Mouse (Mus musculus) spleen, adult 12 weeks (tissue): ENCODE results near the gene Rab15.
"Not testable (repeated sequence)": the region's sequence is repeated elsewhere in the genome, so short reads cannot be mapped to it uniquely, and the experiment has no call there.

Experiments used
- DNase-seq: peaks from one replicate; pipeline ENCODE4 v3.0.0; 2022; ENCODE audit warnings: low spot score

Rab15 gene

DNA sequence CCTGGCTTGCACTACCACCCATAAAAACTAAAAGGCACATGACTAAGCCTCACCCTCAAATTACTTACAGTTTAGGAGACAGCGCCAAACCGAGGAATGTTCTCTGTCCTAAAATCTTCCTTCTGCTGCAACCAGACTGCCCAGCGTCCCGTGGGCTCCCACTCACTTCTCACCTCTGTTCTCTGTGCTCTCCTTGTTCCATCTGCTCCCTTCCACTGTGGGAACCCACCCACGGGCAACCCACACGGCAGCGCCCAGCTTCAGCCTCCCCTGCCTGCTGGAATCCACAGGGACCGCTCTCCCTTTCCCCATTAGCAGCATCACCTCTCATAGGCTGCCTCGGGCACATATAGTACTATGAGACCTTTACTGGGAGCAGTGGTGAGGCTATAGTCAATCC, 3.8 kb downstream of the Rab15 start:
- no peak for DNase-seq

GRCm38 (mm10) chr12:76818120-76818519, 4.6 kb downstream of the Rab15 start:
- no peak for DNase-seq

GRCm38 (mm10) chr12:76817176-76817575, 5.5 kb downstream of the Rab15 start:
- DNase-seq = no peak

DNA sequence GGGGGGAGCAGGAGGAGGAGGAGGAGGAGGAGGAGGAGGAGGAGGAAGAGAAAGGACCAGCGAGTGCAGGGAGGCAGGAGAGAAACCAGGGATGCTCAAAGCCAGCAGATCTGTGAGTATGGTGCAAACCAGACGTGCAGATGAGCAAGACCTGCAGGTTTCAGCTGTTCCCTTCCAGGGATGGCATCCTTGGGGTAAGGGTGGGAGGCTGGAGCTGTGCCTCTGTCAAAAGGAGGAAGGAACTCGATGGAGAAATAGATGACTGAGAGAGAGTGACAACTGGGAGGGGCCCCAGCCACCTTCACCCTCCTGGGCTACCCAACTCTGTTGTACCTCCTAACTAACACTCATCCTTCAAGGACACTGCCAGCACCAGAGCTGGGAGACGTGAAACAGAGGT, 6.0 kb downstream of the Rab15 start:
- DNase-seq = no peak

- DNase-seq = no peak
Observed at GRCm38 (mm10) chr12:76814120-76814519, 8.6 kb downstream of the Rab15 start.

- DNase-seq = no peak
Observed at GRCm38 (mm10) chr12:76813543-76813942, 9.2 kb downstream of the Rab15 start.

DNA sequence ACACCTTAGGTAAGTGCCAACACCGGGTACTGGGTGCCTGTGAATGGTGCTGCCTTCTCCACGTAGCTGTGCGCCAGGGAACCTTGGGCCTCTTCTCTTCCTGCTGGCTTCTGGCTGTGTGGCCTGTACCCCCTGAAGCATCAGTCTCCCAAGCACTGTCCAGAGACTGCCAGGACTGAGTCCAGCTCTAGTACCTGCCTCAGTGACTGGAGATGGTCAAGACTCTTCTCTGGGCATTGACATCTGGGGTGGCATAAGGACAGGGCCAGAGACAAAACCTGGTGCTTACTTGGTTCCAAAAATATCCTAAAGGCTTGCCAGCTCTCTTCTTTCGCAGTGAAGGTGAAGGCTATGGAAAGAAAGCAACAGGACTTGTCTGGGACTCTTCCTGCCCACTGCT, 11.7 kb downstream of the Rab15 start:
- DNase-seq = no peak

- no peak for DNase-seq
Observed at GRCm38 (mm10) chr12:76810491-76810890, 12.2 kb downstream of the Rab15 start.

- DNase-seq = no peak
Observed at GRCm38 (mm10) chr12:76807796-76808195, 14.9 kb downstream of the Rab15 start.

- DNase-seq = no peak
Observed at GRCm38 (mm10) chr12:76805056-76805811, 17.5 kb downstream of the Rab15 start.

- DNase-seq = no peak
Observed at GRCm38 (mm10) chr12:76803700-76804252, 18.9 kb downstream of the Rab15 start.

DNA sequence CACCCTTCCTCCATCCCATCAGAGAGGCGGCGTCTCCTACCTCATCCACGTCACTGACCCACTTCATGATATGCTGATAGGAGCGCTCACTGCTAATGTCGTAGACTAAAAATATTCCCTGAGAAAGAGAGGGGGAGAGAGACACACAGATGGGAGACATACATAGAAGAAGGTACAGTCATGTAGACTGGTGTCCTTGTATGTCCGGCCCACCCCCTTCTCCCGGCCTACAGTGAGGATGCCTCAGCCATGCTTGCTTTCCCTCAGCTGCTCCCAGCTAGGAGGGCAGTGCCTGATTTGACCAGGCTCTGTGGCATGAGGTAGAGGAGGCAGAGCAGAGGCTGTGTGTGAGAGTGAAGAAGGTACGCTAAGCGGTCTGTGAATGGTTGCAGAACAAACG, 19.7 kb downstream of the Rab15 start:
- DNase-seq = no peak

- DNase-seq = no peak
Observed at GRCm38 (mm10) chr12:76798008-76798720, 24.5 kb downstream of the Rab15 start.

GRCm38 (mm10) chr12:76796938-76797539, 25.7 kb downstream of the Rab15 start:
- DNase-seq = no peak

- no peak for DNase-seq
Observed at GRCm38 (mm10) chr12:76795350-76795749, 27.4 kb downstream of the Rab15 start, which contains the start of gene Gpx2. TSS of gene Gpx2 (minus strand) at chr12:76795554.

DNA sequence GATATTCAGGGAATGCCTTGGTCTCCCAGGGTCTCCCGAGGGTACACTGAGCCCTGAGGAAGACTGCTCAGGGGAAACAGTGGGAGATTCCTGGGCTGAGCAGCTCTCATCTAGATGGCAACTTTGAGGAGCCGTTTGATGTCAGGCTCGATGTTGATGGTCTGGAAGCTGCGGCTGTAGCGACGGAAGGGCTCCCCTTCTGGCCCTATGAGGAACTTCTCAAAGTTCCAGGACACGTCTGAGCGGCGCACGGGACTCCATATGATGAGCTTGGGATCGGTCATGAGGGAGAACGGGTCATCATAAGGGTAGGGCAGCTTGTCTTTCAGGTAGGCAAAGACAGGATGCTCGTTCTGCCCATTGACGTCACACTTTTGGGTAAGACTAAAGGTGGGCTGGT, 30.2 kb downstream of the Rab15 start:
- not testable (repeated sequence) for DNase-seq

GRCm38 (mm10) chr12:76790446-76791084, 32.1 kb downstream of the Rab15 start:
- DNase-seq = no peak

- DNase-seq = no peak
Observed at GRCm38 (mm10) chr12:76784056-76784619, 38.6 kb downstream of the Rab15 start.

DNA sequence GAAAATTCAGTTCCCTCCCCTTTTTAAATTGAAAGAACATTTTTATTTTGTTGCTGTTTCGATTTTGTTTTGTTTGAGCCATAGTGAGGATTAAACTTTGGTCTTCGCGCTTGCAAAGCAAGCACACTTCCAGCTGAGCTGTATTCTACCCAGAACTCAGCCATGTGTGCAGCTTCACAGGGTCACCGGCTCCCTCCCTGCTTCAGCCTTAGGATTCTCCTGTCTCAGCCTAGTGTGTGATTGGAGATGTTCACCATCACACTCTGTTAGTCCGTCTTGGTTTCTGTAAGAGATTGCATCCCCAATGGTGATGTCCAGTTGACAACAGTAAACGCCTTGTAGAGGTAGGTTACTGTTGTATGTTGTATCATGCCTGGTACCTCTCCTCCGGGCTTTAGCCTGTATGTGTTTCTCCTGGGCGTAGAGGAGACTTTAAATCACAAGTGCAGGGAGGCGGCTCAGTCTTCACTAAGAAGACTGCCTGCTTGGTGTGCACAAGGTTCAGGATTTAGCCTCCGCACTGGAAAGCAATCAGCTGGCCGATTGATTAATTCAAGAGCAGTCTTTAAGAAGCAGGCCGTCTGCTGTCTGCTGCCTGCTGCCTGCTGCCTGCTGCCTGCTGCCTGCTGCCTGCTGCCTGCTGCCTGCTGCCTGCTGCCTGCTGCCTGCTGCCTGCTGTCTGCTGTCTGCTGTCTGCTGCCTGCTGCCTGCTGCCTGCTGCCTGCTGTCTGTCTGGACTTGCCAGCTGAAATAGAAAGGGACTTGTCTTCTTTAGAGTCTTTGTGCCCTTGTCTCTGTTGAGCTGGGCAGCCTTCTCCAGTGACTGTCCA, 41.9 kb downstream of the Rab15 start:
- no peak for DNase-seq

DNA sequence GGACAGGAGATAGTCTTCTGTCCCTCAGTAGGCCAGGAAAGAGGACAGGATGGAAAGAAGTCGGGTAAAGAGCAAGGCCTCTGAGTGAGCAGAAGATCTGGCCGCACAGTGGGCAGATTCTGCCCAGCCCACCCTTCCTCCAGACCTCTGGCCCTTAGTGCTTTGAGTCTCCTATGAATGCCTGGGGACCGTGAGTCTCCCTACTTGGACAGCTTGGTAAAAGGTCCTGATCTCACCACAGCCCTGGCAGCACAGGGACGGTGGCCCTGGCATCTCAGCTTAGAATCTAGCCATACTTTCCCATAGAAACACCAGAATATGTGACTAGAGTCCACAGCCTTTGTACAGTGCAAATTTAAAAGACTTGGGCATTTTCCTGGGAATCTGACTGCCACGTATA, 42.8 kb downstream of the Rab15 start:
- no peak for DNase-seq
